Mouse (Mus musculus) megakaryocyte, embryonic 14.5 days (primary cell): ENCODE data around the gene Rbfox2. TPM values are rescaled to one million over a fixed set of nuclear protein-coding genes. Genes with fewer than 3 reads are reported as not detected.
"Not testable (repeated sequence)": the region's sequence is repeated elsewhere in the genome, so short reads cannot be mapped to it uniquely, and the experiment has no call there.

Experiments
- H3K27me3 ChIP-seq: replicated peaks from 2 replicates; pipeline ENCODE3; 2012; ENCODE audit warnings: inconsistent platforms
- H3K36me3 ChIP-seq: replicated peaks from 2 replicates; pipeline ENCODE3; 2012; ENCODE audit warnings: low read length, inconsistent platforms, mixed read lengths
- H3K4me1 ChIP-seq: 2 replicates; pipeline ENCODE4 v1.6.1; 2012; ENCODE audit warnings: inconsistent platforms
- H3K4me3 ChIP-seq: replicated peaks from 2 replicates; pipeline ENCODE3; 2012; ENCODE audit warnings: moderate library complexity, mild to moderate bottlenecking, inconsistent platforms
- H3K9me3 ChIP-seq: 2 replicates; pipeline ENCODE4 v1.6.1; 2012; ENCODE audit warnings: inconsistent platforms
- FLI1 ChIP-seq: IDR thresholded peaks from 2 replicates; pipeline ENCODE4 v1.6.1; 2012; ENCODE audit warnings: low read length, inconsistent platforms, mixed read lengths
- GATA1 ChIP-seq: IDR thresholded peaks from 3 replicates; pipeline ENCODE4 v1.6.1; 2012; ENCODE audit warnings: mixed read lengths, low read length, inconsistent platforms, borderline replicate concordance
- polyA plus RNA-seq: library from polyadenylated mRNA; stranded (reverse); fragments of >175 nt; gene quantifications from 2 replicates; pipeline ENCODE4 v1.2.3, GENCODE M21; 2012; ENCODE audit warnings: low replicate concordance; ENCODE audit not compliant: insufficient read depth

The Rbfox2 gene
- polyA plus RNA-seq, 1 experiment, result 0.76 TPM

GRCm38 (mm10) chr15:77072556-77073163 lies 234.1 kb downstream of the Rbfox2 start:
- H3K4me1 ChIP-seq, result no peaks in the 10 kb centered on the region
- no peak for TF ChIP-seq GATA1
- no peak for TF ChIP-seq FLI1
- no peaks in the 10 kb centered on the region for H3K36me3 ChIP-seq
- no peak overlapping the region for H3K4me3 ChIP-seq
- no peaks in the 10 kb centered on the region for H3K9me3 ChIP-seq
- peaks cover 60% of the 10 kb centered on the region for H3K27me3 ChIP-seq

GRCm38 (mm10) chr15:77071501-77071900 lies 235.3 kb downstream of the Rbfox2 start:
- H3K4me1 ChIP-seq, result no peaks in the 10 kb centered on the region
- H3K27me3 ChIP-seq, result peaks cover 51% of the 10 kb centered on the region
- H3K36me3 ChIP-seq, result no peaks in the 10 kb centered on the region
- no peaks in the 10 kb centered on the region for H3K9me3 ChIP-seq
- TF ChIP-seq FLI1 (no peak), GATA1 (no peak)
- no peak overlapping the region for H3K4me3 ChIP-seq

- Histone ChIP-seq H3K4me3 (no peak overlapping the region), H3K4me1 (no peaks in the 10 kb centered on the region), H3K9me3 (no peaks in the 10 kb centered on the region), H3K36me3 (no peaks in the 10 kb centered on the region), H3K27me3 (peaks cover 52% of the 10 kb centered on the region)
- TF ChIP-seq GATA1 (no peak), FLI1 (no peak)
Measured at GRCm38 (mm10) chr15:77070745-77071268, 236.0 kb downstream of the Rbfox2 start.

GRCm38 (mm10) chr15:77069019-77069418 lies 237.8 kb downstream of the Rbfox2 start:
- TF ChIP-seq FLI1, result no peak
- TF ChIP-seq GATA1, result no peak
- Histone ChIP-seq H3K4me1 (no peaks in the 10 kb centered on the region), H3K9me3 (peaks cover 5% of the 10 kb centered on the region), H3K36me3 (no peaks in the 10 kb centered on the region), H3K27me3 (peaks cover 45% of the 10 kb centered on the region), H3K4me3 (no peak overlapping the region)

- Histone ChIP-seq H3K4me1 (no peaks in the 10 kb centered on the region), H3K4me3 (no peak overlapping the region), H3K36me3 (no peaks in the 10 kb centered on the region), H3K27me3 (peaks cover 43% of the 10 kb centered on the region), H3K9me3 (peaks cover 7% of the 10 kb centered on the region)
- TF ChIP-seq GATA1 (no peak), FLI1 (no peak)
Measured at GRCm38 (mm10) chr15:77068439-77068861, 238.4 kb downstream of the Rbfox2 start.

GRCm38 (mm10) chr15:77066233-77066632 lies 240.6 kb downstream of the Rbfox2 start:
- no peaks in the 10 kb centered on the region for H3K4me1 ChIP-seq
- H3K27me3 ChIP-seq, result peaks cover 31% of the 10 kb centered on the region
- no peak overlapping the region for H3K4me3 ChIP-seq
- no peak for TF ChIP-seq FLI1
- no peak for TF ChIP-seq GATA1
- peaks cover 20% of the 10 kb centered on the region for H3K9me3 ChIP-seq
- no peaks in the 10 kb centered on the region for H3K36me3 ChIP-seq

GRCm38 (mm10) chr15:77065259-77065852 lies 241.4 kb downstream of the Rbfox2 start:
- TF ChIP-seq FLI1 (no peak), GATA1 (no peak)
- H3K4me1 ChIP-seq, result no peaks in the 10 kb centered on the region
- H3K27me3 ChIP-seq, result peaks cover 22% of the 10 kb centered on the region
- no peak overlapping the region for H3K4me3 ChIP-seq
- H3K9me3 ChIP-seq, result peaks cover 22% of the 10 kb centered on the region
- H3K36me3 ChIP-seq, result no peaks in the 10 kb centered on the region

GRCm38 (mm10) chr15:77062746-77063145 lies 244.1 kb downstream of the Rbfox2 start:
- no peak for TF ChIP-seq FLI1
- no peak for TF ChIP-seq GATA1
- peaks cover 24% of the 10 kb centered on the region for H3K9me3 ChIP-seq
- H3K27me3 ChIP-seq, result peaks cover 7% of the 10 kb centered on the region
- H3K36me3 ChIP-seq, result no peaks in the 10 kb centered on the region
- H3K4me1 ChIP-seq, result no peaks in the 10 kb centered on the region
- H3K4me3 ChIP-seq, result no peak overlapping the region

GRCm38 (mm10) chr15:77059416-77059815 lies 247.4 kb downstream of the Rbfox2 start:
- H3K36me3 ChIP-seq, H3K4me1 ChIP-seq, H3K4me3 ChIP-seq: not testable (repeated sequence)
- H3K9me3 ChIP-seq, result peaks cover 22% of the 10 kb centered on the region
- peaks cover 18% of the 10 kb centered on the region for H3K27me3 ChIP-seq

- H3K4me3 ChIP-seq, result no peak overlapping the region
- H3K27me3 ChIP-seq, result peaks cover 24% of the 10 kb centered on the region
- no peaks in the 10 kb centered on the region for H3K36me3 ChIP-seq
- no peaks in the 10 kb centered on the region for H3K4me1 ChIP-seq
- H3K9me3 ChIP-seq, result peaks cover 16% of the 10 kb centered on the region
- TF ChIP-seq FLI1 (no peak), GATA1 (no peak)
Measured at GRCm38 (mm10) chr15:77058566-77058965, 248.2 kb downstream of the Rbfox2 start.

GRCm38 (mm10) chr15:77056791-77057051 lies 250.1 kb downstream of the Rbfox2 start:
- no peak for TF ChIP-seq FLI1
- TF ChIP-seq GATA1, result no peak
- H3K4me1 ChIP-seq, result no peaks in the 10 kb centered on the region
- no peaks in the 10 kb centered on the region for H3K36me3 ChIP-seq
- peaks cover 30% of the 10 kb centered on the region for H3K27me3 ChIP-seq
- H3K9me3 ChIP-seq, result peaks cover 6% of the 10 kb centered on the region; the same call in 1 of the 2 replicates
- H3K4me3 ChIP-seq, result no peak overlapping the region
